Mouse (Mus musculus) intestine, embryonic 14.5 days (tissue): Measurements from ENCODE around the gene Gabrp. TPM values are rescaled to one million over a fixed set of nuclear protein-coding genes. Genes with fewer than 3 reads are reported as not detected.

ENCODE experiments used
- ATAC-seq: fragments of 200-750 bp; cut with Nextera tagmentation; replicated peaks from 2 replicates; pipeline ENCODE4 v1.8.0; 2017; ENCODE audit warnings: low read depth, moderate number of reproducible peaks, moderate TSS enrichment, moderate library complexity; ENCODE audit not compliant: low FRiP score, low TSS enrichment
- DNase-seq: peaks from one replicate; pipeline ENCODE4 v3.0.0-alpha.2; 2018; ENCODE audit warnings: low spot score
- H3K27ac ChIP-seq: fragments of 300-500 bp; sonication (generic); 2 replicates; pipeline ENCODE4 v1.5.1; 2014; ENCODE audit warnings: low read depth, mild to moderate bottlenecking, control low read depth
- H3K27me3 ChIP-seq: fragments of 300-500 bp; sonication (generic); replicated peaks from 2 replicates; pipeline ENCODE4 v1.6.1; 2014; ENCODE audit warnings: low read length, control low read depth; ENCODE audit not compliant: control insufficient read depth, insufficient read depth
- H3K36me3 ChIP-seq: fragments of 300-500 bp; sonication (generic); 2 replicates; pipeline ENCODE4 v1.6.1; 2014; ENCODE audit warnings: low read length, control low read depth; ENCODE audit not compliant: control insufficient read depth, insufficient read depth
- H3K4me1 ChIP-seq: fragments of 300-500 bp; sonication (generic); replicated peaks from 2 replicates; pipeline ENCODE4 v1.6.1; 2014; ENCODE audit warnings: low read length, control low read depth, mixed read lengths; ENCODE audit not compliant: control insufficient read depth, insufficient read depth
- H3K4me2 ChIP-seq: fragments of 300-500 bp; sonication (generic); 2 replicates; pipeline ENCODE4 v1.6.1; 2014; ENCODE audit warnings: low read length
- H3K4me3 ChIP-seq: fragments of 300-500 bp; sonication (generic); 2 replicates; pipeline ENCODE4 v1.5.1; 2014; ENCODE audit warnings: low read depth, low read length, control low read depth, mixed read lengths
- H3K9ac ChIP-seq: fragments of 300-500 bp; sonication (generic); 2 replicates; pipeline ENCODE4 v1.6.1; 2014; ENCODE audit warnings: mild to moderate bottlenecking, low read length
- H3K9me3 ChIP-seq: fragments of 300-500 bp; sonication (generic); 2 replicates; pipeline ENCODE4 v1.6.1; 2016; ENCODE audit warnings: low read length, control low read depth; ENCODE audit not compliant: control insufficient read depth
- polyA plus RNA-seq: library from polyadenylated mRNA; unstranded; fragments of >200 nt; fragmentation: Nextera tagmentation; extraction: Ambion mirVana; gene quantifications from 2 replicates; pipeline ENCODE4 v1.2.1, GENCODE M21; 2014

The Gabrp gene
- polyA plus RNA-seq, 1 experiment from 2014 or later = not detected

GRCm38 (mm10) chr11:33509401-33509800, 69.4 kb downstream of the Gabrp start:
- H3K4me2 ChIP-seq = no peak overlapping the region
- H3K9ac ChIP-seq = no peak overlapping the region
- no peak overlapping the region for H3K27ac ChIP-seq
- ATAC-seq (no peak), DNase-seq (no peak)
- no peaks in the 10 kb centered on the region for H3K27me3 ChIP-seq
- H3K4me1 ChIP-seq = no peaks in the 10 kb centered on the region
- H3K9me3 ChIP-seq = no peaks in the 10 kb centered on the region
- no peak overlapping the region for H3K4me3 ChIP-seq
- H3K36me3 ChIP-seq = no peaks in the 10 kb centered on the region

Other genes with a start within 250 kb of the Gabrp start
- gene Ranbp17, start 65.2 kb downstream of the Gabrp start, polyA plus RNA-seq = 6.8 and 7.6 TPM in 2 replicates
- not detected in 2 replicates for gene D130052B06Rik, start 20.3 kb upstream of the Gabrp start, polyA plus RNA-seq